Mouse (Mus musculus) brain, embryonic 14.5 days (tissue): Measurements from ENCODE around the gene Mkln1.

Experiments
- CTCF ChIP-seq: fragments of 200-500 bp; IDR thresholded peaks from 2 replicates; pipeline ENCODE4 v1.5.1; 2012; ENCODE audit warnings: inconsistent platforms, mild to moderate bottlenecking, moderate library complexity, borderline replicate concordance; ENCODE audit not compliant: insufficient read depth, insufficient read length; ENCODE audit errors: extremely low read depth
- POLR2A ChIP-seq: fragments of 200-500 bp; IDR thresholded peaks from 2 replicates; pipeline ENCODE4 v1.6.1; 2012; ENCODE audit warnings: mild to moderate bottlenecking, inconsistent platforms, borderline replicate concordance; ENCODE audit not compliant: poor library complexity, insufficient read depth, insufficient read length, severe bottlenecking; ENCODE audit errors: extremely low read depth

DNA sequence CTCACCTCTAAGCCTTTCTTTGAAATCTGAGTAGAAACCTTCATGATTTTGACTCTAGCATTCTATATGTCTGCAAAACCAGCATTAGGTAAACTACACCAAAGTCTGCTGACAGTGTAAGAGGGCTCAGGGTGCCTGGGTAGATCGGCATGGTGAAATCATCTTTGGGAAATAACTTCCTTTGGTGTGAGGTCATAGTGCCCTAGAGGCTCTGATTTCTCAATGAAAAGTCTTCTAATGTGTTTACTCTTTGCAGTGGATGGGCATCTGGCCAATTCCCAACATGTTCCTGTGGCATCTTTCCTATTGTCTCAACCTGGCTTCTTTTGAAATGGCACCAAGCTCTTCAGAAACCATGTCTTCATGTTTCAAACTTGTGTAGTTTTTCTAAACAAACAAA is 58.5 kb downstream of the Mkln1 start:
- no peak for TF ChIP-seq CTCF
- TF ChIP-seq POLR2A = no peak
